Comparison of ENCODE assay signal across 16 mouse cellular contexts in the genomic region with DNA sequence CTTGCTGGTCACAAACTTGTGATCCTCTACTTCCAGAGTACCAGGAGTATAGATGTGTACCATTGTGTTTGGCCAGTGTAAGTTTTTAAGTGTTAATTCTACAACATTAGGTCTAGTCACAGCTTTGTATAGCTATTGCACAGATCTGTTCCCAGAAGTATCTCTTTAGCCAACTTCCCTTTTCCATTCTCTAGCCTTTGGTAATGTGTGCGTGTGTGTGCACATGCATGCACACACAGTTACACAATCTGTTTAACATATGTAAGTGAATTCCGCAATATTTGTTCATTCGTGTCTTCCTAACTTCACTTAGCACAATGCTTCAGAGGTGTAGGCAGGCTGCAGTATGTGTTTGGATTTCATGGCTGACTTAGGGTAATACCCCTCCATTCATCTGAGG. TPM values are rescaled to one million over a fixed set of nuclear protein-coding genes. Genes with fewer than 3 reads are reported as not detected.
"Had no signal": no experiment of that assay in that cellular context is flagged by ENCODE, and none has a peak within 500 bp of the region (broad histone marks: within the 10 kb centered on the region; RNA-seq: fewer than 3 reads in every experiment).

No protein-coding gene starts in this region.

- H3K9me3 ChIP-seq: lung, embryonic 15.5 days; neural tube, embryonic 13.5 days had no signal

- DNase-seq: kidney, adult 18-20 months; kidney, adult 9 months; kidney, postnatal 25 days; layer of hippocampus, postnatal 36 days; lung, adult 18-20 months; midbrain, embryonic 14.5 days; thymus, adult 18-20 months; thymus, postnatal 36 days had no signal

- ATAC-seq: intestine, embryonic 16.5 days had no signal

- H3K27me3 ChIP-seq: lung, embryonic 15.5 days; neural tube, embryonic 13.5 days had no signal

- H3K4me3 ChIP-seq: left cerebral cortex, adult 2 months; lung, embryonic 15.5 days; neural tube, embryonic 13.5 days had no signal

- H3K9ac ChIP-seq: liver, embryonic 14.5 days; lung, embryonic 15.5 days; neural tube, embryonic 13.5 days had no signal

- H3K4me2 ChIP-seq: lung, embryonic 15.5 days; midbrain, embryonic 11.5 days; neural tube, embryonic 13.5 days had no signal

- H3K27ac ChIP-seq: left cerebral cortex, adult 2 months; liver, embryonic 14.5 days; lung, embryonic 15.5 days; macrophage; neural tube, embryonic 13.5 days had no signal

RNA-seq across cellular contexts. Expression of a gene that starts 25.6 kb away (rescaled TPM):
- total RNA-seq: megakaryocyte-erythroid progenitor cell, adult 5-6 weeks had no signal
- polyA plus RNA-seq: macrophage had no signal
